ENCODE assay signal across 25 mouse cellular contexts in the genomic region with DNA sequence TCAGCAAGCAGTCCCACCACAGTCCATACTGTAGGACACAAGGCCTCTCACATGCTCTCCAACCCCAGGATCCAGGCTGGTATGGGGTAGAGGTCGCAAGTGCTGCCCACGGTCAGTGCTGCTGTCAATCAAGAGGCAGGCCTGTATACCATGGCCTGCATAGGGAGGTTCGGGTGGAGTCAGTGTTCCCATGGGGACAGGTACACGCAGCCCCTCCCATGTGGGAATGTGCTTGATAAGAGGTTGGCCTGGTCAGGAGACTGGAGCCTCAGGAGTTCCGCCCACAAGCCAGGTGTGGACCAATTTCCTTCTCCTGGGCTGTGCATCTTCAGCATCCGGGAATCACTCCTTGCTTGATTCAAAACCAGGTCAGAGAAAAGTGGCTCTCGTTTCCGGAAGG.
DNase-seq lines count a peak whose midpoint lies in the region; ATAC-seq and TF ChIP-seq lines count a peak whose summit lies in the region.
"Had no signal": no experiment of that assay in that cellular context is flagged by ENCODE, and none has a peak within 500 bp of the region (broad histone marks: within the 10 kb centered on the region; RNA-seq: fewer than 3 reads in every experiment).

No protein-coding gene starts in this region.

- H3K27ac ChIP-seq in intestine, embryonic 15.5 days, result no peak overlapping the region
- H3K27ac ChIP-seq in limb, embryonic 14.5 days (replicated peaks; ENCODE audit: low read depth, low read length), result no peak overlapping the region
- no peak overlapping the region for H3K27ac ChIP-seq in stomach, postnatal 0 days (replicated peaks)
- H3K27ac ChIP-seq: embryonic facial prominence, embryonic 12.5 days; forebrain, embryonic 12.5 days; heart, adult 2 months; heart, embryonic 10.5 days; heart, embryonic 13.5 days; hindbrain, embryonic 12.5 days; hindbrain, embryonic 15.5 days had no signal

- DNase-seq in R1 (ENCODE audit: low read depth, low spot score), result peak; percentile 20
- DNase-seq in limb, embryonic 14.5 days (ENCODE audit: low spot score), result no peak
- DNase-seq in stomach, postnatal 0 days (ENCODE audit: low spot score), result peak; percentile 57
- DNase-seq in ovary, postnatal 36 days (ENCODE audit: low spot score), result no peak
- no peak for DNase-seq in urinary bladder, postnatal 36 days (ENCODE audit: low spot score in 2 of 2)
- DNase-seq: adrenal gland, adult 8-10 months; adrenal gland, postnatal 36 days; cerebellum, adult 18-20 months; cerebellum, adult 9-10 months; cerebellum, postnatal 14 days; gastrocnemius, postnatal 10 days; gastrocnemius, postnatal 36 days; heart, adult 2 months; heart, postnatal 14 days had no signal

- ATAC-seq in intestine, embryonic 15.5 days, result 0 out of 2 replicates have a peak, but pooled peaks have one; percentile 41
- ATAC-seq in limb, embryonic 14.5 days (ENCODE audit: low FRiP score, low read depth), result 0 out of 2 replicates have a peak, but pooled peaks have one; percentile 29
- ATAC-seq in stomach, postnatal 0 days (ENCODE audit: low FRiP score, low TSS enrichment), result peak; percentile 82
- ATAC-seq: activated CD4-positive, CD25-positive, alpha-beta regulatory T cell, adult 4 months; CD4-positive, CD25-positive, alpha-beta regulatory T cell, adult 4 months; forebrain, embryonic 16.5 days had no signal

- H3K9ac ChIP-seq in intestine, embryonic 15.5 days, result no peak overlapping the region
- no peak overlapping the region for H3K9ac ChIP-seq in limb, embryonic 14.5 days (ENCODE audit: low read depth, low read length, severe bottlenecking)
- H3K9ac ChIP-seq in stomach, postnatal 0 days (ENCODE audit: low read length), result no peak overlapping the region
- H3K9ac ChIP-seq: embryonic facial prominence, embryonic 12.5 days; forebrain, embryonic 12.5 days; heart, embryonic 13.5 days; hindbrain, embryonic 12.5 days; hindbrain, embryonic 15.5 days had no signal

- no peaks in the 10 kb centered on the region for H3K9me3 ChIP-seq in intestine, embryonic 15.5 days
- H3K9me3 ChIP-seq in limb, embryonic 14.5 days (ENCODE audit: control insufficient read depth, low read length), result no peaks in the 10 kb centered on the region
- H3K9me3 ChIP-seq in stomach, postnatal 0 days (ENCODE audit: control insufficient read depth, low read length), result no peaks in the 10 kb centered on the region
- H3K9me3 ChIP-seq: embryonic facial prominence, embryonic 12.5 days; forebrain, embryonic 12.5 days; heart, embryonic 10.5 days; heart, embryonic 13.5 days; hindbrain, embryonic 12.5 days; hindbrain, embryonic 15.5 days had no signal

- H3K36me3 ChIP-seq in intestine, embryonic 15.5 days, result no peaks in the 10 kb centered on the region
- 0 out of 2 replicates have a peak, but pooled peaks cover 3% of the 10 kb centered on the region for H3K36me3 ChIP-seq in limb, embryonic 14.5 days (ENCODE audit: control insufficient read depth, insufficient read depth, low read length)
- no peaks in the 10 kb centered on the region for H3K36me3 ChIP-seq in stomach, postnatal 0 days (ENCODE audit: control insufficient read depth, insufficient read depth, low read length)
- H3K36me3 ChIP-seq: embryonic facial prominence, embryonic 12.5 days; heart, embryonic 10.5 days; heart, embryonic 13.5 days; hindbrain, embryonic 12.5 days; hindbrain, embryonic 15.5 days had no signal

- H3K4me1 ChIP-seq in intestine, embryonic 15.5 days (replicated peaks), result peaks cover 2% of the 10 kb centered on the region; the same call in 1 of the 2 replicates
- H3K4me1 ChIP-seq in limb, embryonic 14.5 days (ENCODE audit: control insufficient read depth, insufficient read depth, low read length), result peaks cover 35% of the 10 kb centered on the region
- no peaks in the 10 kb centered on the region for H3K4me1 ChIP-seq in stomach, postnatal 0 days (replicated peaks; ENCODE audit: control insufficient read depth, insufficient read depth)

- H3K27me3 ChIP-seq in intestine, embryonic 15.5 days (replicated peaks), result no peaks in the 10 kb centered on the region
- no peaks in the 10 kb centered on the region for H3K27me3 ChIP-seq in limb, embryonic 14.5 days (ENCODE audit: control insufficient read depth, insufficient read depth, low read length)
- no peaks in the 10 kb centered on the region for H3K27me3 ChIP-seq in stomach, postnatal 0 days (ENCODE audit: control insufficient read depth, insufficient read depth, low read length)
- H3K27me3 ChIP-seq: embryonic facial prominence, embryonic 12.5 days; forebrain, embryonic 12.5 days; heart, embryonic 13.5 days; hindbrain, embryonic 12.5 days; hindbrain, embryonic 15.5 days had no signal

- no peak overlapping the region for H3K4me2 ChIP-seq in intestine, embryonic 15.5 days (replicated peaks)
- H3K4me2 ChIP-seq in limb, embryonic 14.5 days (replicated peaks; ENCODE audit: low read depth, low read length, severe bottlenecking), result no peak overlapping the region
- no peak overlapping the region for H3K4me2 ChIP-seq in stomach, postnatal 0 days (replicated peaks; ENCODE audit: low read depth)
- H3K4me2 ChIP-seq: embryonic facial prominence, embryonic 12.5 days; forebrain, embryonic 12.5 days; heart, embryonic 13.5 days; hindbrain, embryonic 12.5 days; hindbrain, embryonic 15.5 days had no signal

- no peak overlapping the region for H3K4me3 ChIP-seq in intestine, embryonic 15.5 days (replicated peaks)
- H3K4me3 ChIP-seq in limb, embryonic 14.5 days (replicated peaks; ENCODE audit: low read length), result no peak overlapping the region
- H3K4me3 ChIP-seq in stomach, postnatal 0 days (ENCODE audit: low read depth, low read length), result no peak overlapping the region
- H3K4me3 ChIP-seq: embryonic facial prominence, embryonic 12.5 days; erythroblast, embryonic 14.5 days; forebrain, embryonic 12.5 days; heart, adult 2 months; heart, embryonic 10.5 days; heart, embryonic 13.5 days; hindbrain, embryonic 12.5 days; hindbrain, embryonic 15.5 days had no signal

- TF ChIP-seq CTCF in stomach, postnatal 0 days (IDR thresholded peaks at IDR 0.05; ENCODE audit: low read depth), result no peak

- WGBS in intestine, embryonic 15.5 days, result 85% methylated on average over 8 of the region's 8 CpGs
- 86% methylated on average over 8 of the region's 8 CpGs for WGBS in limb, embryonic 14.5 days
- 75% methylated on average over 8 of the region's 8 CpGs for WGBS in stomach, postnatal 0 days

- no peak for TF ChIP-seq EP300 in stomach, postnatal 0 days (optimal IDR thresholded peaks at IDR 0.05)

- TF ChIP-seq POLR2A in limb, embryonic 14.5 days (IDR thresholded peaks at IDR 0.05; ENCODE audit: borderline replicate concordance, extremely low read depth, insufficient read depth, insufficient read length), result no peak

Comparison
In these comparisons a context has a peak if more than half of its experiments do, and no peak if none do; other contexts are left out.
1. DNase-seq: peak in R1 (single experiment) and stomach, postnatal 0 days (single experiment); none in limb, embryonic 14.5 days (single experiment), ovary, postnatal 36 days (single experiment) and urinary bladder, postnatal 36 days (0 of 2).
2. ATAC-seq: peak in every context shown above with its lines; median percentile 82 in stomach, postnatal 0 days; 41 in intestine, embryonic 15.5 days; 29 in limb, embryonic 14.5 days.